Mouse (Mus musculus): ENCODE data around the gene Zfp62. TPM values are rescaled to one million over a fixed set of nuclear protein-coding genes. Genes with fewer than 3 reads are reported as not detected.
"Not testable (repeated sequence)": the region's sequence is repeated elsewhere in the genome, so short reads cannot be mapped to it uniquely, and the experiment has no call there.

Zfp62 gene
- total and polyA plus RNA-seq, 2 experiments from 2014 or later, result 25.6 to 26.6 TPM

GRCm38 (mm10) chr11:49175345-49175744, 27.7 kb upstream of the Zfp62 start:
- no peak for TF ChIP-seq CTCF (IDR thresholded peaks at IDR 0.05)

GRCm38 (mm10) chr11:49176047-49176779, 26.9 kb upstream of the Zfp62 start:
- not testable (repeated sequence) for H3K36me3 ChIP-seq (ENCODE audit: insufficient read depth, low read length)

More at GRCm38 (mm10) chr11:49175345-49175744, 27.7 kb upstream of the Zfp62 start:
- Histone ChIP-seq H3K27me3 (ENCODE audit: insufficient read depth, low read length) (no peaks in the 10 kb centered on the region), H3K9ac (replicated peaks; ENCODE audit: low read length, poor library complexity, severe bottlenecking) (no peak overlapping the region), H3K27ac (ENCODE audit: low read depth, low read length) (no peak overlapping the region), H3K4me3 (ENCODE audit: low read depth, low read length) (no peak overlapping the region), H3K4me2 (ENCODE audit: low read depth, low read length, poor library complexity, severe bottlenecking) (no peak overlapping the region), H3K4me1 (ENCODE audit: insufficient read depth, low read length) (no peaks in the 10 kb centered on the region), H3K36me3 (ENCODE audit: insufficient read depth, low read length) (no peaks in the 10 kb centered on the region), H3K9me3 (ENCODE audit: low read length) (no peaks in the 10 kb centered on the region)
- no peak for ATAC-seq (ENCODE audit: low FRiP score)
- no peak for DNase-seq (ENCODE audit: low spot score)
- 90% methylated on average over 8 of the region's 8 CpGs for WGBS

GRCm38 (mm10) chr11:49183172-49183571, 19.9 kb upstream of the Zfp62 start:
- no peak for ATAC-seq (ENCODE audit: low FRiP score)
- H3K27me3 ChIP-seq (ENCODE audit: insufficient read depth, low read length), result no peaks in the 10 kb centered on the region
- 77% methylated on average over 1 of the region's 1 CpGs for WGBS

More at GRCm38 (mm10) chr11:49176047-49176779, 26.9 kb upstream of the Zfp62 start:
- not testable (repeated sequence) for DNase-seq (ENCODE audit: low spot score); H3K4me1 ChIP-seq (ENCODE audit: insufficient read depth, low read length); H3K27me3 ChIP-seq (ENCODE audit: insufficient read depth, low read length); H3K9me3 ChIP-seq (ENCODE audit: low read length); H3K4me2 ChIP-seq (ENCODE audit: low read depth, low read length, poor library complexity, severe bottlenecking); H3K9ac ChIP-seq (replicated peaks; ENCODE audit: low read length, poor library complexity, severe bottlenecking); ATAC-seq (ENCODE audit: low FRiP score); H3K27ac ChIP-seq (ENCODE audit: low read depth, low read length); H3K4me3 ChIP-seq (ENCODE audit: low read depth, low read length)
- 88% methylated on average over 4 of the region's 4 CpGs for WGBS

GRCm38 (mm10) chr11:49186452-49186851, 16.6 kb upstream of the Zfp62 start:
- Histone ChIP-seq H3K9me3 (ENCODE audit: low read length) (no peaks in the 10 kb centered on the region), H3K27ac (ENCODE audit: low read depth, low read length) (no peak overlapping the region), H3K36me3 (ENCODE audit: insufficient read depth, low read length) (no peaks in the 10 kb centered on the region), H3K4me1 (ENCODE audit: insufficient read depth, low read length) (no peaks in the 10 kb centered on the region), H3K9ac (replicated peaks; ENCODE audit: low read length, poor library complexity, severe bottlenecking) (no peak overlapping the region), H3K27me3 (ENCODE audit: insufficient read depth, low read length) (no peaks in the 10 kb centered on the region), H3K4me2 (ENCODE audit: low read depth, low read length, poor library complexity, severe bottlenecking) (no peak overlapping the region), H3K4me3 (ENCODE audit: low read depth, low read length) (no peak overlapping the region)
- ATAC-seq (ENCODE audit: low FRiP score) (no peak), DNase-seq (ENCODE audit: low spot score) (no peak)
- peak; percentile 41 for TF ChIP-seq CTCF (IDR thresholded peaks at IDR 0.05)
- 68% methylated on average over 6 of the region's 6 CpGs for WGBS

More at GRCm38 (mm10) chr11:49183172-49183571, 19.9 kb upstream of the Zfp62 start:
- H3K9me3 ChIP-seq (ENCODE audit: low read length), result no peaks in the 10 kb centered on the region
- H3K4me3 ChIP-seq (ENCODE audit: low read depth, low read length), result no peak overlapping the region
- no peaks in the 10 kb centered on the region for H3K4me1 ChIP-seq (ENCODE audit: insufficient read depth, low read length)
- no peaks in the 10 kb centered on the region for H3K36me3 ChIP-seq (ENCODE audit: insufficient read depth, low read length)
- DNase-seq (ENCODE audit: low spot score), result no peak
- H3K27ac ChIP-seq (ENCODE audit: low read depth, low read length), result no peak overlapping the region
- H3K4me2 ChIP-seq (ENCODE audit: low read depth, low read length, poor library complexity, severe bottlenecking), result no peak overlapping the region
- H3K9ac ChIP-seq (replicated peaks; ENCODE audit: low read length, poor library complexity, severe bottlenecking), result no peak overlapping the region
- TF ChIP-seq CTCF (IDR thresholded peaks at IDR 0.05), result no peak

GRCm38 (mm10) chr11:49186955-49187488, 16.1 kb upstream of the Zfp62 start, which contains the start of gene Btnl9:
TSS of gene Btnl9 (minus strand) at chr11:49187159.
- no peaks in the 10 kb centered on the region for H3K36me3 ChIP-seq (ENCODE audit: insufficient read depth, low read length)
- no peaks in the 10 kb centered on the region for H3K4me1 ChIP-seq (ENCODE audit: insufficient read depth, low read length)
- no peaks in the 10 kb centered on the region for H3K9me3 ChIP-seq (ENCODE audit: low read length)
- no peak for DNase-seq (ENCODE audit: low spot score)
- no peaks in the 10 kb centered on the region for H3K27me3 ChIP-seq (ENCODE audit: insufficient read depth, low read length)
- no peak within 1 kb of the TSS for H3K4me2 ChIP-seq (ENCODE audit: low read depth, low read length, poor library complexity, severe bottlenecking)
- TF ChIP-seq CTCF (IDR thresholded peaks at IDR 0.05), result no peak
- H3K9ac ChIP-seq (replicated peaks; ENCODE audit: low read length, poor library complexity, severe bottlenecking), result no peak within 1 kb of the TSS
- no peak for ATAC-seq (ENCODE audit: low FRiP score)
- no peak within 1 kb of the TSS for H3K27ac ChIP-seq (ENCODE audit: low read depth, low read length)
- no peak within 1 kb of the TSS for H3K4me3 ChIP-seq (ENCODE audit: low read depth, low read length)
- 80% methylated on average over 8 of the region's 8 CpGs for WGBS

GRCm38 (mm10) chr11:49187701-49188100, 15.4 kb upstream of the Zfp62 start:
- H3K4me3 ChIP-seq (ENCODE audit: low read depth, low read length), result no peak overlapping the region
- DNase-seq (ENCODE audit: low spot score) (no peak), ATAC-seq (ENCODE audit: low FRiP score) (no peak)
- no peak overlapping the region for H3K27ac ChIP-seq (ENCODE audit: low read depth, low read length)
- no peaks in the 10 kb centered on the region for H3K36me3 ChIP-seq (ENCODE audit: insufficient read depth, low read length)
- H3K27me3 ChIP-seq (ENCODE audit: insufficient read depth, low read length), result no peaks in the 10 kb centered on the region
- H3K9ac ChIP-seq (replicated peaks; ENCODE audit: low read length, poor library complexity, severe bottlenecking), result no peak overlapping the region
- H3K9me3 ChIP-seq (ENCODE audit: low read length), result no peaks in the 10 kb centered on the region
- no peak overlapping the region for H3K4me2 ChIP-seq (ENCODE audit: low read depth, low read length, poor library complexity, severe bottlenecking)
- H3K4me1 ChIP-seq (ENCODE audit: insufficient read depth, low read length), result no peaks in the 10 kb centered on the region
- TF ChIP-seq CTCF (IDR thresholded peaks at IDR 0.05), result no peak
- WGBS, result 81% methylated on average over 10 of the region's 10 CpGs

All from midbrain, postnatal 0 days (tissue).